Mouse (Mus musculus) intestine, embryonic 14.5 days (tissue): ENCODE data around the gene Vamp1. TPM values are rescaled to one million over a fixed set of nuclear protein-coding genes. Genes with fewer than 3 reads are reported as not detected.
A peak's percentile ranks its signal among the peaks of the same experiment; 100 is the strongest.

Experiments used
- ATAC-seq: fragments of 200-750 bp; cut with Nextera tagmentation; replicated peaks from 2 replicates; pipeline ENCODE4 v1.8.0; 2017; ENCODE audit warnings: low read depth, moderate number of reproducible peaks, moderate TSS enrichment, moderate library complexity; ENCODE audit not compliant: low FRiP score, low TSS enrichment
- DNase-seq: peaks from one replicate; pipeline ENCODE4 v3.0.0-alpha.2; 2018; ENCODE audit warnings: low spot score
- H3K27ac ChIP-seq: fragments of 300-500 bp; sonication (generic); 2 replicates; pipeline ENCODE4 v1.5.1; 2014; ENCODE audit warnings: low read depth, mild to moderate bottlenecking, control low read depth
- H3K27me3 ChIP-seq: fragments of 300-500 bp; sonication (generic); replicated peaks from 2 replicates; pipeline ENCODE4 v1.6.1; 2014; ENCODE audit warnings: low read length, control low read depth; ENCODE audit not compliant: control insufficient read depth, insufficient read depth
- H3K36me3 ChIP-seq: fragments of 300-500 bp; sonication (generic); 2 replicates; pipeline ENCODE4 v1.6.1; 2014; ENCODE audit warnings: low read length, control low read depth; ENCODE audit not compliant: control insufficient read depth, insufficient read depth
- H3K4me1 ChIP-seq: fragments of 300-500 bp; sonication (generic); replicated peaks from 2 replicates; pipeline ENCODE4 v1.6.1; 2014; ENCODE audit warnings: low read length, control low read depth, mixed read lengths; ENCODE audit not compliant: control insufficient read depth, insufficient read depth
- H3K4me2 ChIP-seq: fragments of 300-500 bp; sonication (generic); 2 replicates; pipeline ENCODE4 v1.6.1; 2014; ENCODE audit warnings: low read length
- H3K4me3 ChIP-seq: fragments of 300-500 bp; sonication (generic); 2 replicates; pipeline ENCODE4 v1.5.1; 2014; ENCODE audit warnings: low read depth, low read length, control low read depth, mixed read lengths
- H3K9ac ChIP-seq: fragments of 300-500 bp; sonication (generic); 2 replicates; pipeline ENCODE4 v1.6.1; 2014; ENCODE audit warnings: mild to moderate bottlenecking, low read length
- H3K9me3 ChIP-seq: fragments of 300-500 bp; sonication (generic); 2 replicates; pipeline ENCODE4 v1.6.1; 2016; ENCODE audit warnings: low read length, control low read depth; ENCODE audit not compliant: control insufficient read depth
- WGBS: fragments of 180-500 bp; shearing (Covaris S2); extraction: QIAGEN DNeasy Blood & Tissue Kit; methylation state at CpG from one replicate; pipeline ENCODE4 v1.1.7; 2014; 5-methylcytosine and 5-hydroxymethylcytosine counted together
- polyA plus RNA-seq: library from polyadenylated mRNA; unstranded; fragments of >200 nt; fragmentation: Nextera tagmentation; extraction: Ambion mirVana; gene quantifications from 2 replicates; pipeline ENCODE4 v1.2.1, GENCODE M21; 2014

The Vamp1 gene
- polyA plus RNA-seq, 1 experiment from 2014 or later = 2.7 TPM

GRCm38 (mm10) chr6:125218963-125219362, 3.6 kb downstream of the Vamp1 start:
- no peak overlapping the region for H3K27ac ChIP-seq
- H3K4me3 ChIP-seq = no peak overlapping the region
- WGBS = 76% methylated on average over 4 of the region's 4 CpGs
- no peak overlapping the region for H3K9ac ChIP-seq
- no peaks in the 10 kb centered on the region for H3K36me3 ChIP-seq
- no peaks in the 10 kb centered on the region for H3K9me3 ChIP-seq
- ATAC-seq (no peak), DNase-seq (no peak)
- H3K4me2 ChIP-seq = no peak overlapping the region
- H3K27me3 ChIP-seq = peaks cover 3% of the 10 kb centered on the region
- no peaks in the 10 kb centered on the region; the same call in 1 of the 2 replicates for H3K4me1 ChIP-seq

DNA sequence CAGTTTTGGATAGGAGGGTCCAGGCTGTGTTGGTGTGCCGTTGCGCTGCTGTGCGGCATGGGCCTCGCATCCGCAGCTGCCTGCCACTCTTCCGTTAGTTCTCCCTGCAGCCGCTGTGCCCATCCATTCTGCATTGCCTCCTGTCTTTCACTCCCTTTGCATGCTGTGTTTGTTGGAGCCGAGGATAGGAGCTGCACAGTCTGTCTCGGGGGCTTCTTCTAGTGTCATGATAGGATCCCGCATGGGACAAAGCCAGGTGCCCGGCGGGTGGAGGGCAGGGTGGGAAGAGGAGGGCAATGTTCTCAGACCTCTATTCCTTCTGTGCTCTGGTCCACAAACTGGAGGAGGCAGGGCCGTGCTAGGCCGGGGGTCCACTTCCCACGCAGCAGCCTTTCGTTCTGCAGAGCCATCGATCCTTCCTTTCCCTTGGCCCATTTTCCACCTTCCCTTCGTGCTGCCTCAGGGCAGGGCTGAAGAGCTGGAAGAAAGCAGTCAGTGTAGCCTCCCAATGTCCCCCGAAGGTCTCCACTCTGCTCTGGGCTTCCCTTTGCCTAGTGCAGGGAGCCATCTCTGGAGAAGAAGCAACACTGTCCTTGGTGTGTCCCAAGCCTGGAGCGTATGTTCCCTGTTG, 5.9 kb downstream of the Vamp1 start:
- ATAC-seq = no peak
- H3K4me2 ChIP-seq = no peak overlapping the region
- H3K36me3 ChIP-seq = no peaks in the 10 kb centered on the region
- H3K9me3 ChIP-seq = no peaks in the 10 kb centered on the region
- no peak overlapping the region for H3K27ac ChIP-seq
- 91% methylated on average over 20 of the region's 20 CpGs for WGBS
- no peak overlapping the region for H3K4me3 ChIP-seq
- H3K4me1 ChIP-seq = no peaks in the 10 kb centered on the region; the same call in 1 of the 2 replicates
- H3K9ac ChIP-seq = no peak overlapping the region
- H3K27me3 ChIP-seq = peaks cover 3% of the 10 kb centered on the region
- DNase-seq = no peak

DNA sequence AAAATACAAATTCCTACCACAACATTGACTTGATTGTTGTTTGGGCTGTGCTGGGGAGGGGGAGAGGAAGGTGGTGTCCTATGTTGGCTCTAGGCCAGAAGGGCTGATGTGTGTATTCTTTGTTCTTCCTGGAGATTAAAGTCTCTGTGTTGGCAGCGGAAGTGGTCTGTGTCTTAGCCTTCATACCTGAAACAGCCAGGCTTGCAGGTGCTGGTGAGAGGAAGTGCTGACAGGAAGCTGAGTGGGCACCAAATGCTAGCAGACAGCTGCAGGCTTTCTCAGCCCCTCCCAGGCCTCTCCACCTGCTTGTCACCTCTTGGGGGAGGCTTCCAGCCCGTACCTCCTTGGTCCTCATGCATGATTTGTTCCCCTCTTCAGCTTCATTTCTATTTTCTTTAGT, 6.8 kb downstream of the Vamp1 start:
- no peaks in the 10 kb centered on the region for H3K4me1 ChIP-seq
- H3K27ac ChIP-seq = no peak overlapping the region
- H3K4me3 ChIP-seq = no peak overlapping the region
- no peak overlapping the region for H3K9ac ChIP-seq
- H3K36me3 ChIP-seq = no peaks in the 10 kb centered on the region
- H3K4me2 ChIP-seq = no peak overlapping the region
- DNase-seq (no peak), ATAC-seq (no peak)
- 49% methylated on average over 2 of the region's 2 CpGs for WGBS
- no peaks in the 10 kb centered on the region for H3K9me3 ChIP-seq
- H3K27me3 ChIP-seq = no peaks in the 10 kb centered on the region

DNA sequence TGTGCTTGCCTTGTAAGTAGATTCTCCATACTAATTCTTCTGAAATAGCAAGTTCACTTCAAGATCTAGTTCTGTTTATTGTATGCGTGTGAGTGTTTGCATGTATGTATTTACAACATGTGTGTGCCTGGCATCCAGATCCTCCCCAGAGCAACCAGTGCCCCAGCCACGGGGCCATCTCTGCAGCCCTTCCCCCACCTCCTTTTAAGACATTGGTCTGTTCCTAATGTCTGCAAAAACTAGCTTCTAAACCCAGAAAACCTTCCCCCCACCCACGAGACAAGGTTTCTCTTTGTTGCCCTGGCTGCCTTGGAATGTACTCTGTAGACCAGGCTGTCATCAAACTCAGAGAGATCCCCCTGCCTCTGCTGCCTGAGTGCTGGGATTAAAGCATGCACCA, 7.2 kb downstream of the Vamp1 start:
- H3K27me3 ChIP-seq = no peaks in the 10 kb centered on the region
- H3K4me1 ChIP-seq = no peaks in the 10 kb centered on the region
- H3K9me3 ChIP-seq = no peaks in the 10 kb centered on the region
- no peaks in the 10 kb centered on the region for H3K36me3 ChIP-seq
- H3K4me2 ChIP-seq = no peak overlapping the region
- no peak overlapping the region for H3K27ac ChIP-seq
- H3K4me3 ChIP-seq = no peak overlapping the region
- ATAC-seq (no peak), DNase-seq (no peak)
- H3K9ac ChIP-seq = no peak overlapping the region
- WGBS = 77% methylated on average over 3 of the region's 3 CpGs

DNA sequence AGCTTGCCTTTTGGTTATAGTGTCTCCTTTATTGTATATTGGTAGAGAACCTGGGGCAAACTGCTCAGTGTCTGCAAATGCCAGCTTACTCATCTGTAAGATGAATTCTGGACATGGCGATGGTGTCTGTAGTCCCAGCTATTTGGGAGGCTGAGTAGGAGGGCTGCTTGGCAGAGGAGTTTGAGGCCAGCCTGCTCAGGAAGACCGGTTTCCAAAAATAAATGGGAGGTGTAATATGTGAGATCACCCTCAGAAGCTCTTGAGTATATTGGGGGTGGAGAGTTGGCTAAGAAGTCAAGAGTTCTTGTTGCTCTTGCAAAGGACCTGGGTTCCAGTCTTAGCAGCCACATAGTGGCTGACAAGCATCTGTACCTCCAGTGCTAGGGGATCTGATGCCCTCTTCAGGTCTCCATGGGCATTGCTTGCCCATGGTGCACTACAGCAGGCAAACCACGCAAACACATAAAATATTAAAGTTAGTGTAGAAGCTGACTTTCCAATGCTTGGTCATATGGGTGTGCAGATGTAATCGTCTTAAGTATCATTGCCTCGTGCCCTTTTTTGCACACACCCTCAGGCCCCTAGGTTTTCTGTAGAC, 10.3 kb downstream of the Vamp1 start:
- H3K27ac ChIP-seq = no peak overlapping the region
- no peaks in the 10 kb centered on the region for H3K9me3 ChIP-seq
- H3K4me2 ChIP-seq = no peak overlapping the region
- H3K27me3 ChIP-seq = no peaks in the 10 kb centered on the region
- DNase-seq = no peak
- no peak overlapping the region for H3K9ac ChIP-seq
- H3K4me1 ChIP-seq = no peaks in the 10 kb centered on the region; the same call in 1 of the 2 replicates
- no peak overlapping the region for H3K4me3 ChIP-seq
- 77% methylated on average over 5 of the region's 5 CpGs for whole genome bisulfite sequencing
- ATAC-seq = no peak
- no peaks in the 10 kb centered on the region for H3K36me3 ChIP-seq

DNA sequence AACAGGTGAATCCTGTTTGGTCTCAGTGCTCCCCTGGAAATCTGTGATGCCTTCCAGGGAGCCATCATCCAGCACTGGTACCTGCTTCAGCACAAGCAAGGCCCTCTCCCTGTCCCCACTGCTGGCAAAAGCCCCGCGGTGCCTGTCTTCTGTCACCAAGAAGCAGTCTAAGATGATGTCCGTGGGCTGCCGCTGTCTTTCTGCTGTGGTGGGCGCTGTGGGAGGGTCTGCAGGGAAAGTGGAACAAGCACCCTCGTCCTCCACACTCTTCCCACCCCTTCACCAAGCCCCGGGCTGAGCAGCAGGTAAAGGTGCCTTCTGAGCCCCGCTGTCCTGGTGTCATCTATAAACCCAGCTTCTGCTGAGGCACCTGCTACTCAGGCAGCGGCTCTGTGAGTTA, 15.2 kb downstream of the Vamp1 start:
- no peak for ATAC-seq
- no peaks in the 10 kb centered on the region for H3K36me3 ChIP-seq
- no peak for DNase-seq
- H3K27me3 ChIP-seq = no peaks in the 10 kb centered on the region
- 65% methylated on average over 9 of the region's 9 CpGs for WGBS
- H3K4me1 ChIP-seq = peaks cover 8% of the 10 kb centered on the region; the same call in 1 of the 2 replicates
- peak overlapping the region; percentile 97; the same call in 1 of the 2 replicates for H3K4me2 ChIP-seq
- no peak overlapping the region for H3K4me3 ChIP-seq
- no peak overlapping the region for H3K27ac ChIP-seq
- no peak overlapping the region for H3K9ac ChIP-seq
- no peaks in the 10 kb centered on the region for H3K9me3 ChIP-seq

DNA sequence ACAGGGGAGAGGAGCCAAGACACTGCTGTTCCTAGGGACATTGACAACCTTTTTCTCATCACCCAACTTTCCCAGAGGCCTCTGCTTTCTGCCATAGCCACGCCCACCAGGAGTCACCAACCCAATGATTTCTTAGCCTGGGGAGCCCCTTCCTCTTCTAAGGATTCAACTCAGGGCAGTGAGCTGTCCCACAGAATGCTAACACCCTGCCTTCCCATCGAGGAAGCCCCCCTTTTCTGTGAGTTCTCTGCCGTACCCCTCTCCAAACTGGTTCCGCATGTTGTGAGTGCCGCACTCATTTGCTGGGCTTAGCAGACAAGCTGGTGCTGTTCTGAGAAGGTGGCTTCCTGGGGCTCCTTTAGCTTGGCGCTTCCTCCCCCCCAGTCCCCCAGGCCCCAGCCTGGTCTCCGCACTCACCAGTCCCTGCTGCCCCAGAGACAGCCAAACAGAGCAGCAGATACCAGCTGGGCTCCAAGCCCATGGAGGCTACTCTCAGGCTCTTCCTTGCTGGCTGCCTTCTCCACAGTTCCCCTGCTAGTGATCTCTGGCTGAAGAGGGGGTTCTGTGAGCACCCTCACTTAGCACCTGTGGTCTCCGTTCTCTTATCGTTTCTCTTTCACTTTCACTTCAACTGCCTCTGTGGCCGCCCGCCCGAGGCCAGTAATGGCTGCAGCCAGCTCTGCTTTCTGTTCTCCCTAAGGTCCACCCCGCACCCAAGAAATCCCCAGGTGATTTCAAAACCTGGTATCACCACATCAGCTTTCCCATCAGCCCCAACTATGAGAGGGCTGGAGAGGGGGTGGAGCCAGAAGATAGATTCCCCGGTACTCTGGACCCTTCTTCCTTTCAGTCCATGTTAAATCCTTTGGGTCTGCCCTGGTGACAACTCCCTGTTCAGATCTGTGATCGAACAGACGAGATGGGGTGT, 16.0 kb downstream of the Vamp1 start, which contains the start of gene Tapbpl:
Gene Tapbpl (minus strand): TSS at position 744 of the 928 bp plus-strand sequence.
- peak within 1 kb of the TSS; percentile 52 for H3K4me3 ChIP-seq
- peaks cover 8% of the 10 kb centered on the region; the same call in 1 of the 2 replicates for H3K4me1 ChIP-seq
- ATAC-seq (peak; percentile 66), DNase-seq (peak; percentile 73)
- H3K9me3 ChIP-seq = no peaks in the 10 kb centered on the region
- peak within 1 kb of the TSS; percentile 74 for H3K9ac ChIP-seq
- no peaks in the 10 kb centered on the region for H3K27me3 ChIP-seq
- peak within 1 kb of the TSS; percentile 97 for H3K4me2 ChIP-seq
- H3K36me3 ChIP-seq = no peaks in the 10 kb centered on the region
- peak within 1 kb of the TSS; percentile 75 for H3K27ac ChIP-seq
- WGBS = 8% methylated on average over 16 of the region's 16 CpGs

DNA sequence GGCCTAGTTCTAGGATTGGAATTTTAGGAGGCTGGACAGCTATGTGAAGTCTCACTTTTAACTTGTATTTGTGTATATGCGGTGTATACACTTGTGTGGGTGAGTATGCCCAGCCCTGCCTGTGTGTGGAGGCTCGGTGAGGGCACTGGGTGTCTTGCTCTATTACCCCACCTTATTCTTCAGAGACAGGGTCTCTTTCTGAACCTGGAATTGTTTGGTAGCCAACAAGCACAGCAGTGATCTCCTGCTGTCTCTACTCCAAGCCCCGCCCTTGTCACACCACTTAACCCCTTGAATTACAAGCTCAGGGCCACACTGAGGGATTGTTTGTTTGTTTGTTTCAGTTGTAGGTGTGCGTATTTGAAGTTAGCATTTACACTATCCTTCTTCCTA, 16.7 kb downstream of the Vamp1 start:
- ATAC-seq (no peak), DNase-seq (no peak)
- no peaks in the 10 kb centered on the region for H3K27me3 ChIP-seq
- peaks cover 8% of the 10 kb centered on the region; the same call in 1 of the 2 replicates for H3K4me1 ChIP-seq
- 47% methylated on average over 4 of the region's 4 CpGs for WGBS
- H3K4me3 ChIP-seq = peak overlapping the region; percentile 52
- H3K4me2 ChIP-seq = peak overlapping the region; percentile 97
- H3K9ac ChIP-seq = peak overlapping the region; percentile 74
- no peak overlapping the region for H3K27ac ChIP-seq
- H3K36me3 ChIP-seq = no peaks in the 10 kb centered on the region
- H3K9me3 ChIP-seq = no peaks in the 10 kb centered on the region
